Mouse (Mus musculus) myocyte (in vitro differentiated cells): ENCODE measurements at regions not wholly inside any gene's neighbourhood (a gene's known extent, or its start where the extent isn't known, plus 50 kb on each side); places are given as distances from the start of the nearest gene placed in this dataset.

Experiments used
- H3K27me3 ChIP-seq: one replicate; pipeline ENCODE4 v1.6.1; 2011; ENCODE audit not compliant: control insufficient read depth, insufficient read depth, insufficient read length
- H3K36me3 ChIP-seq: one replicate; pipeline ENCODE4 v1.6.1; 2011; ENCODE audit not compliant: control insufficient read depth, insufficient read depth
- H3K4me2 ChIP-seq: one replicate; pipeline ENCODE4 v1.6.1; 2011; ENCODE audit warnings: low read depth, control low read depth
- H3K4me3 ChIP-seq: one replicate; pipeline ENCODE4 v1.5.1; 2011; ENCODE audit warnings: mild to moderate bottlenecking, control low read depth, moderate library complexity
- H3K79me2 ChIP-seq: one replicate; pipeline ENCODE4 v1.6.1; 2011; ENCODE audit not compliant: control insufficient read depth, insufficient read depth
- H3ac ChIP-seq: one replicate; pipeline ENCODE4 v1.6.1; 2011; ENCODE audit not compliant: control insufficient read depth, insufficient read length
- CEBPB ChIP-seq: IDR thresholded peaks from 2 replicates; pipeline ENCODE4 v1.6.1; 2011; ENCODE audit warnings: mild to moderate bottlenecking, moderate library complexity; ENCODE audit not compliant: poor library complexity, insufficient read depth, severe bottlenecking
- E2F4 ChIP-seq: IDR thresholded peaks from one replicate; pipeline ENCODE4 v1.6.1; 2011; ENCODE audit warnings: mild to moderate bottlenecking, control low read depth, moderate library complexity; ENCODE audit not compliant: insufficient read depth
- MAX ChIP-seq: IDR thresholded peaks from one replicate; pipeline ENCODE4 v1.6.1; 2011; ENCODE audit warnings: low read depth, mild to moderate bottlenecking, control low read depth
- MYOD1 ChIP-seq, 3 experiments: IDR thresholded peaks; one replicate each; pipeline ENCODE4 v1.6.1; 2011; ENCODE audit warnings: control low read depth in 2 of 3, low read depth in 2 of 3, mild to moderate bottlenecking in 2 of 3, moderate library complexity in 1 of 3; ENCODE audit not compliant: insufficient read length in 2 of 3, control insufficient read depth in 1 of 3
- MYOG ChIP-seq, 3 experiments: IDR thresholded peaks; one replicate each; pipeline ENCODE4 v1.6.1; 2011; ENCODE audit warnings: control low read depth in 2 of 3, low read depth in 2 of 3, mild to moderate bottlenecking in 2 of 3; ENCODE audit not compliant: insufficient read length in 2 of 3, control insufficient read depth in 1 of 3, insufficient read depth in 1 of 3
- POLR2A ChIP-seq: IDR thresholded peaks from one replicate; pipeline ENCODE4 v1.6.1; 2011; ENCODE audit warnings: low read depth, mild to moderate bottlenecking, control low read depth, moderate library complexity; ENCODE audit not compliant: insufficient read length
- POLR2AphosphoS2 ChIP-seq: IDR thresholded peaks from one replicate; pipeline ENCODE4 v1.6.1; 2011; ENCODE audit warnings: low read depth, control low read depth; ENCODE audit not compliant: insufficient read length
- REST ChIP-seq: IDR thresholded peaks from one replicate; pipeline ENCODE4 v1.6.1; 2011; ENCODE audit warnings: mild to moderate bottlenecking, control low read depth, moderate library complexity; ENCODE audit not compliant: insufficient read depth, insufficient read length
- SRF ChIP-seq: IDR thresholded peaks from one replicate; pipeline ENCODE4 v1.6.1; 2011; ENCODE audit warnings: low read depth; ENCODE audit not compliant: control insufficient read depth, insufficient read length
- TCF12 ChIP-seq: IDR thresholded peaks from one replicate; pipeline ENCODE4 v1.6.1; 2011; ENCODE audit warnings: mild to moderate bottlenecking, control low read depth; ENCODE audit not compliant: poor library complexity, insufficient read depth, severe bottlenecking
- TCF3 ChIP-seq: IDR thresholded peaks from one replicate; pipeline ENCODE4 v1.6.1; 2011; ENCODE audit warnings: low read depth, control low read depth; ENCODE audit not compliant: insufficient read length
- USF1 ChIP-seq: IDR thresholded peaks from one replicate; pipeline ENCODE4 v1.6.1; 2011; ENCODE audit warnings: low read depth, mild to moderate bottlenecking, control low read depth, moderate library complexity

GRCm38 (mm10) chr1:72033941-72034340, 178.2 kb downstream of the Mreg start:
- H3ac ChIP-seq = no peak overlapping the region
- no peaks in the 10 kb centered on the region for H3K36me3 ChIP-seq
- H3K4me3 ChIP-seq = no peak overlapping the region
- no peaks in the 10 kb centered on the region for H3K27me3 ChIP-seq
- H3K79me2 ChIP-seq = no peaks in the 10 kb centered on the region
- TF ChIP-seq TCF3 (no peak), SRF (no peak), MAX (no peak), E2F4 (no peak), POLR2AphosphoS2 (no peak), REST (no peak), MYOD1 (IDR thresholded peaks at IDR 0.05; ENCODE audit: control insufficient read depth in 1 of 3, insufficient read length in 2 of 3, low read depth in 2 of 3) (no peak), TCF12 (no peak), MYOG (IDR thresholded peaks at IDR 0.05; ENCODE audit: control insufficient read depth in 1 of 3, insufficient read depth in 1 of 3, insufficient read length in 2 of 3, low read depth in 2 of 3) (no peak), CEBPB (no peak), USF1 (no peak), POLR2A (no peak)
- no peak overlapping the region for H3K4me2 ChIP-seq

- TF ChIP-seq USF1 = no peak
- no peak for TF ChIP-seq SRF
- TF ChIP-seq POLR2A = no peak
- TF ChIP-seq CEBPB = no peak
- TF ChIP-seq REST = no peak
- no peak for TF ChIP-seq E2F4
- TF ChIP-seq POLR2AphosphoS2 = no peak
- no peak for TF ChIP-seq MYOD1 (IDR thresholded peaks at IDR 0.05; ENCODE audit: control insufficient read depth in 1 of 3, insufficient read length in 2 of 3, low read depth in 2 of 3)
- TF ChIP-seq MYOG (IDR thresholded peaks at IDR 0.05; ENCODE audit: control insufficient read depth in 1 of 3, insufficient read depth in 1 of 3, insufficient read length in 2 of 3, low read depth in 2 of 3) = no peak
- TF ChIP-seq TCF12 = no peak
- TF ChIP-seq TCF3 = no peak
- TF ChIP-seq MAX = no peak
- Histone ChIP-seq H3K4me3 (no peak overlapping the region), H3K27me3 (no peaks in the 10 kb centered on the region), H3K79me2 (no peaks in the 10 kb centered on the region), H3K36me3 (no peaks in the 10 kb centered on the region), H3K4me2 (no peak overlapping the region), H3ac (no peak overlapping the region)
These were observed 179.9 kb downstream of the Mreg start for GRCm38 (mm10) chr1:72032214-72032613.

GRCm38 (mm10) chr1:72030763-72031405, 181.2 kb downstream of the Mreg start:
- TF ChIP-seq POLR2A = no peak
- TF ChIP-seq USF1 = no peak
- TF ChIP-seq MYOD1 (IDR thresholded peaks at IDR 0.05; ENCODE audit: control insufficient read depth in 1 of 3, insufficient read length in 2 of 3, low read depth in 2 of 3) = no peak
- TF ChIP-seq MYOG (IDR thresholded peaks at IDR 0.05; ENCODE audit: control insufficient read depth in 1 of 3, insufficient read depth in 1 of 3, insufficient read length in 2 of 3, low read depth in 2 of 3) = no peak
- no peak for TF ChIP-seq MAX
- no peak for TF ChIP-seq SRF
- TF ChIP-seq REST = no peak
- no peak for TF ChIP-seq TCF3
- no peak for TF ChIP-seq E2F4
- TF ChIP-seq CEBPB = no peak
- no peak for TF ChIP-seq POLR2AphosphoS2
- no peak for TF ChIP-seq TCF12
- no peak overlapping the region for H3K4me3 ChIP-seq
- H3K36me3 ChIP-seq = no peaks in the 10 kb centered on the region
- no peaks in the 10 kb centered on the region for H3K79me2 ChIP-seq
- no peak overlapping the region for H3ac ChIP-seq
- no peaks in the 10 kb centered on the region for H3K27me3 ChIP-seq
- no peak overlapping the region for H3K4me2 ChIP-seq

GRCm38 (mm10) chr1:72029625-72030024, 182.5 kb downstream of the Mreg start:
- Histone ChIP-seq H3K36me3 (no peaks in the 10 kb centered on the region), H3K4me3 (no peak overlapping the region), H3K79me2 (no peaks in the 10 kb centered on the region), H3ac (no peak overlapping the region), H3K4me2 (no peak overlapping the region), H3K27me3 (no peaks in the 10 kb centered on the region)
- no peak for TF ChIP-seq E2F4
- TF ChIP-seq SRF = no peak
- TF ChIP-seq POLR2A = no peak
- TF ChIP-seq MAX = no peak
- TF ChIP-seq MYOD1 (IDR thresholded peaks at IDR 0.05; ENCODE audit: control insufficient read depth in 1 of 3, insufficient read length in 2 of 3, low read depth in 2 of 3) = no peak

GRCm38 (mm10) chr1:72026861-72027260, 185.2 kb downstream of the Mreg start:
- H3K4me2 ChIP-seq = no peak overlapping the region
- no peaks in the 10 kb centered on the region for H3K79me2 ChIP-seq
- no peak overlapping the region for H3ac ChIP-seq
- no peak overlapping the region for H3K4me3 ChIP-seq
- no peaks in the 10 kb centered on the region for H3K27me3 ChIP-seq
- H3K36me3 ChIP-seq = no peaks in the 10 kb centered on the region
- TF ChIP-seq MYOG (IDR thresholded peaks at IDR 0.05; ENCODE audit: control insufficient read depth in 1 of 3, insufficient read depth in 1 of 3, insufficient read length in 2 of 3, low read depth in 2 of 3) = no peak
- TF ChIP-seq SRF = no peak
- no peak for TF ChIP-seq REST
- TF ChIP-seq MAX = no peak
- TF ChIP-seq E2F4 = no peak
- no peak for TF ChIP-seq TCF3
- no peak for TF ChIP-seq MYOD1 (IDR thresholded peaks at IDR 0.05; ENCODE audit: control insufficient read depth in 1 of 3, insufficient read length in 2 of 3, low read depth in 2 of 3)
- no peak for TF ChIP-seq POLR2A
- TF ChIP-seq POLR2AphosphoS2 = no peak
- TF ChIP-seq CEBPB = no peak
- TF ChIP-seq TCF12 = no peak
- no peak for TF ChIP-seq USF1
